Mouse (Mus musculus) liver, embryonic 14.5 days (tissue): ENCODE data around the gene Inca1. TPM values are rescaled to one million over a fixed set of nuclear protein-coding genes. Genes with fewer than 3 reads are reported as not detected.

ENCODE experiments used
- ATAC-seq: fragments of 200-750 bp; cut with Nextera tagmentation; 2 replicates; pipeline ENCODE4 v1.8.0; 2017; ENCODE audit warnings: moderate number of reproducible peaks, mild to moderate bottlenecking, moderate library complexity; ENCODE audit not compliant: insufficient read depth
- DNase-seq, 3 experiments: peaks; one replicate each; pipeline ENCODE4 v3.0.0-alpha.2; 2012 to 2013; ENCODE audit warnings: low read depth in 3 of 3, low spot score in 3 of 3
- H3K27ac ChIP-seq: fragments of 300-500 bp; sonication (generic); 2 replicates; pipeline ENCODE4 v1.5.1; 2014; ENCODE audit warnings: moderate library complexity, mild to moderate bottlenecking, control low read depth, inconsistent platforms
- H3K27me3 ChIP-seq: fragments of 300-500 bp; sonication (generic); 2 replicates; pipeline ENCODE4 v1.6.1; 2014; ENCODE audit warnings: mild to moderate bottlenecking, low read length, moderate library complexity; ENCODE audit not compliant: control insufficient read depth, insufficient read depth
- H3K36me3 ChIP-seq: fragments of 300-500 bp; sonication (generic); replicated peaks from 2 replicates; pipeline ENCODE4 v1.6.1; 2014; ENCODE audit warnings: low read depth; ENCODE audit not compliant: control insufficient read depth, insufficient read depth
- H3K4me1 ChIP-seq, 2 experiments: fragments of 200-500 bp in 1 of 2; fragments of 300-500 bp in 1 of 2; sonication (generic) in 1 of 2; replicated peaks; 2 replicates each; pipeline ENCODE4 v1.6.1; 2012 to 2014; ENCODE audit warnings: antibody characterized with exemption in 1 of 2, inconsistent platforms in 1 of 2, low read length in 1 of 2; ENCODE audit not compliant: control insufficient read depth in 2 of 2, insufficient read depth in 2 of 2
- H3K4me2 ChIP-seq: fragments of 300-500 bp; sonication (generic); 2 replicates; pipeline ENCODE4 v1.6.1; 2014; ENCODE audit warnings: low read depth, mild to moderate bottlenecking, control low read depth, moderate library complexity
- H3K4me3 ChIP-seq, 2 experiments: fragments of 200-500 bp in 1 of 2; fragments of 300-500 bp in 1 of 2; sonication (generic) in 1 of 2; 2 replicates each; pipeline ENCODE4 v1.5.1; 2012 to 2014; ENCODE audit warnings: low read depth in 2 of 2, low read length in 2 of 2, mild to moderate bottlenecking in 2 of 2, control low read depth in 1 of 2, inconsistent platforms in 1 of 2, moderate library complexity in 1 of 2; ENCODE audit not compliant: insufficient read depth in 1 of 2
- H3K9ac ChIP-seq: fragments of 300-500 bp; sonication (generic); replicated peaks from 2 replicates; pipeline ENCODE4 v1.6.1; 2014; ENCODE audit warnings: mild to moderate bottlenecking, control low read depth, moderate library complexity
- H3K9me3 ChIP-seq: fragments of 300-500 bp; sonication (generic); 2 replicates; pipeline ENCODE4 v1.6.1; 2016; ENCODE audit warnings: low read length, mixed read lengths; ENCODE audit not compliant: control insufficient read depth
- CTCF ChIP-seq: IDR thresholded peaks from 2 replicates; pipeline ENCODE4 v1.5.1; 2016; ENCODE audit warnings: antibody characterized with exemption, low read depth, control low read depth
- EP300 ChIP-seq: IDR thresholded peaks from 2 replicates; pipeline ENCODE4 v1.6.1; 2016; ENCODE audit warnings: antibody characterized with exemption, low read depth
- WGBS: fragments of 180-500 bp; shearing (Covaris S2); extraction: QIAGEN DNeasy Blood & Tissue Kit; methylation state at CpG from one replicate; pipeline ENCODE4 v1.1.7; 2014; ENCODE audit not compliant: insufficient replicate concordance; 5-methylcytosine and 5-hydroxymethylcytosine counted together
- polyA plus RNA-seq, 2 experiments: library from polyadenylated mRNA; depleted of rRNA in 1 of 2; stranded (reverse) in 1 of 2; unstranded in 1 of 2; fragments of >200 nt; fragmentation: Nextera tagmentation in 1 of 2; extraction: Ambion mirVana in 1 of 2; gene quantifications; 2 replicates each; pipeline versions ENCODE4 v1.2.1 to v1.2.3; 2012 to 2014

The Inca1 gene
- polyA plus RNA-seq, 2 experiments, result 0.63 to 0.71 TPM

DNA sequence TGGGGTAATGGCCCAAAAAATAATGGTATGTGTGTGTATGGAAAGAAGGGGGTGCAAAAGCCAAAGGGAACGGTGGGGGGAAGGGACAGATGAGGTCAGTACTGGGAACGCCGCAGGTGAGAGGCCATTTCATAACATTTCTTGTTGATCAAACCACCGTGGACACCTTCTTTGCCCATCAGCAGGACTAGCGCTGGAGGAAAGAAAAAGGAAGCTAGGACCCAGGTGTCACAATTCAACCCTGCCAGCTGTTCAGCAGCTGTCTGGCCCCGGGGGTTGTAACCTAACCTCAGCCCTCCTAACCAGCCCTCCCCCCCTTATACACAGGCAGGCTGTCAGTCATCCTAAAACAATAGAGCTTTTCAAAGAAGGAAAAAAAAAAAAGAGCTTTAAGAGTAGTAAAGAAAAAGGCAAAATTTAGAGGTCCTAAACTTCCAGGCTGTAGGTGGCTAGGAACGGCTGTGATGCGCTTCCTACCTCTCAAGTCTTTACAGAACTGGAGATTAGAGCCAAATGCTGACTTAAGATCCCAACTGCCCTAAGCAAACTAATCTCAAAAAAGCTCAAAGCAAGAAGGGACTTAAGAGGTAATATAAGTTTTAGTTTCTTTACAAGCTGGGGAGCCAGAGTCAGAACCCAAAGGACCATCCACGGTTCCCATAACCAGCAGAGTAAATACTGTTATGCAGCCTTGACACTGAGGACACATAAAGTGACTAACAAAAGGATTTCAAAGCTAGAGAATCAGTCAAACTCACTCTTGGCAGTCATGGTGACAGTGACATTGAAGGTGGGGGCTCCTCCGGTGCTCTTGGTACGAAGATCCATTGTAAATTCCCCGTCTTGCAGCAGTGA lies 47.7 kb downstream of the Inca1 start:
- Histone ChIP-seq H3K9me3 (no peaks in the 10 kb centered on the region), H3K36me3 (peaks cover 43% of the 10 kb centered on the region), H3K27ac (peak overlapping the region; percentile 91), H3K27me3 (no peaks in the 10 kb centered on the region; the same call in 1 of the 2 replicates), H3K9ac (peak overlapping the region; percentile 99), H3K4me1 (peaks cover 52% of the 10 kb centered on the region in 2 experiments), H3K4me3 (peak overlapping the region; percentile 85 to 97), H3K4me2 (peak overlapping the region; percentile 85)
- DNase-seq (no peak), ATAC-seq (no peak)
- TF ChIP-seq EP300 (no peak), CTCF (no peak)
- WGBS, result 34% methylated on average over 12 of the region's 12 CpGs

DNA sequence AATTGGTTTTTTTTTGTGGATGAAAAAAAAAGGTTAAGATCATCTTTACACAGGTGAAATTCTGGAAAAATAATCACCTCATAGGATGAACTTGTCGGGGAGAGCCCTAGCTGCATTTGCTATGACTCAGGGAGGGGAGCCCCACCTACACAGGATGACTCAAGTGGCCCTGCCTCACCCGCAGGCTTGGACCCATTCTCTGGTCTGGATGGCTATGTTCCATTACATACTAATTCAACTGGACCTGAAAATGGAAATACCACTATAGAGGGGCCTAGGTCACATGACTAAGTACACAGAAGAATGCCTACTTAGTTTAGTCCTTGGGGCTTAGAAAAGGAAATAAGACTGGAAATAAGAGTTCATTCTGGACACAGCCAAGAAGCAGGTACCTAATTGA lies 48.6 kb downstream of the Inca1 start:
- TF ChIP-seq EP300 (no peak), CTCF (no peak)
- Histone ChIP-seq H3K4me3 (peak overlapping the region in 1 of 2 experiments; percentile 97; a peak in 2 of 4 replicates), H3K9ac (peak overlapping the region; percentile 51), H3K27ac (peak overlapping the region; percentile 91), H3K9me3 (no peaks in the 10 kb centered on the region), H3K4me2 (peak overlapping the region; percentile 85), H3K27me3 (no peaks in the 10 kb centered on the region; the same call in 1 of the 2 replicates), H3K4me1 (peaks cover 45 to 47% of the 10 kb centered on the region in 2 experiments), H3K36me3 (peaks cover 43% of the 10 kb centered on the region)
- ATAC-seq (no peak), DNase-seq (no peak)
- WGBS, result 35% methylated on average over 2 of the region's 2 CpGs

- Histone ChIP-seq H3K27me3 (no peaks in the 10 kb centered on the region), H3K4me2 (peak overlapping the region; percentile 85), H3K9me3 (no peaks in the 10 kb centered on the region), H3K4me3 (peak overlapping the region in 1 of 2 experiments; percentile 19; a peak in 3 of 4 replicates), H3K27ac (peak overlapping the region; percentile 91), H3K9ac (peak overlapping the region; percentile 32; the same call in 1 of the 2 replicates), H3K36me3 (peaks cover 43% of the 10 kb centered on the region), H3K4me1 (peaks cover 46 to 52% of the 10 kb centered on the region in 2 experiments)
- no peak for DNase-seq
- TF ChIP-seq EP300, result 0 out of 2 replicates have a peak, but pooled peaks have one; percentile 6
- TF ChIP-seq CTCF, result no peak
- ATAC-seq, result no peak
- WGBS, result 40% methylated on average over 12 of the region's 12 CpGs
Measured at GRCm38 (mm10) chr11:70650322-70651175, 49.4 kb downstream of the Inca1 start.

DNA sequence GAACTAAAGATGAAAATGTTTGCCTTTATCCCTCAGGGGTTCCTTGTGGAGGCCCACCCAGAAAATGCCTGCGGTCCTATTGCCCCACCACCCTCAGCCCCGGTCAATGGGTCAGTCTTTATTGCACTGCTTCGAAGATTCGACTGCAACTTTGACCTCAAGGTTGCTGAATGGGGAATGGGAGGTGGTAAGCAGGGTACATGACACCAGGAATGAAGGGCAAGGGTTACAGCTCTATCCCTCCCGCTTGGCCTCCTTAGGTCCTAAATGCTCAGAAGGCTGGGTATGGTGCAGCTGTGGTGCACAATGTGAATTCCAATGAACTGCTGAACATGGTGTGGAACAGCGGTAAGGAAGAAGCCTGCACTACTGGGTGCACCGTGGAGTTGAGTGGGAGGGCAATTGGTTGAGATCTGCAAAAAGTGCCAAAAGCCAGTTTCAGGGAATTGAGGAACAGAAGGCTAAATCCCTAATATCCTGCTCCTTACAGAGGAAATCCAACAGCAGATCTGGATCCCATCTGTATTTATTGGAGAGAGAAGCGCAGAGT lies 50.7 kb downstream of the Inca1 start:
- TF ChIP-seq CTCF, result no peak
- no peak for TF ChIP-seq EP300
- H3K36me3 ChIP-seq, result peaks cover 48% of the 10 kb centered on the region
- peaks cover 43 to 56% of the 10 kb centered on the region in 2 experiments for H3K4me1 ChIP-seq
- ATAC-seq (no peak), DNase-seq (no peak)
- peak overlapping the region; percentile 99 for H3K9ac ChIP-seq
- peak overlapping the region; percentile 82 to 93; a peak in 3 of 4 replicates for H3K4me3 ChIP-seq
- H3K4me2 ChIP-seq, result peak overlapping the region; percentile 85
- 71% methylated on average over 8 of the region's 8 CpGs for WGBS
- no peaks in the 10 kb centered on the region for H3K27me3 ChIP-seq
- peak overlapping the region; percentile 95 for H3K27ac ChIP-seq
- no peaks in the 10 kb centered on the region for H3K9me3 ChIP-seq
